Mouse (Mus musculus): ENCODE data around the gene Map4k5. TPM values are rescaled to one million over a fixed set of nuclear protein-coding genes. Genes with fewer than 3 reads are reported as not detected.

Gene Map4k5
- polyA plus RNA-seq, 1 experiment from 2014 or later: 23.5 TPM

MicroRNA genes within 50 kb of the gene (microRNA counts, 519-probe panel; counts per million panel counts)
- microRNA mmu-miR-681: not detected

Small RNA genes lying within 50 kb of the gene (microRNA-seq; reads per million reads assigned to microRNA genes)
- not detected for gene Mir681

Other genes with a start within 250 kb of the Map4k5 start
- 7.8 and 10.4 TPM in 2 replicates for gene Sos2, start 211.3 kb downstream of the Map4k5 start, polyA plus RNA-seq (2016; fragmentation: Nextera tagmentation; extraction: Ambion mirVana)
- gene L2hgdh, start 168.3 kb downstream of the Map4k5 start, polyA plus RNA-seq (2016; fragmentation: Nextera tagmentation; extraction: Ambion mirVana): 15.7 and 16.5 TPM in 2 replicates
- gene Atp5s, start 168.2 kb downstream of the Map4k5 start, polyA plus RNA-seq (2016; fragmentation: Nextera tagmentation; extraction: Ambion mirVana): 20.4 and 21.2 TPM in 2 replicates
- gene Cdkl1, start 101.9 kb downstream of the Map4k5 start, polyA plus RNA-seq (2016; fragmentation: Nextera tagmentation; extraction: Ambion mirVana): 0.68 and 0.77 TPM in 2 replicates
- 22.1 and 35.0 TPM in 2 replicates for gene Atl1, start 586 bp downstream of the Map4k5 start, polyA plus RNA-seq (2016; fragmentation: Nextera tagmentation; extraction: Ambion mirVana)
- gene Sav1, start 93.8 kb upstream of the Map4k5 start, polyA plus RNA-seq (2016; fragmentation: Nextera tagmentation; extraction: Ambion mirVana): 2.4 and 3.9 TPM in 2 replicates
- gene Nin, start 220.5 kb upstream of the Map4k5 start, polyA plus RNA-seq (2016; fragmentation: Nextera tagmentation; extraction: Ambion mirVana): 9.4 and 10.0 TPM in 2 replicates

Measured in midbrain, embryonic 10.5 days (tissue).